Mouse (Mus musculus) adrenal gland, adult 8-10 months (tissue): ENCODE measurements around the gene Ccdc189. TPM values are rescaled to one million over a fixed set of nuclear protein-coding genes. Genes with fewer than 3 reads are reported as not detected.

Experiments used
- DNase-seq: peaks from one replicate; pipeline ENCODE4 v3.0.0; 2022
- total RNA-seq, 4 experiments: library from RNA; stranded (reverse); gene quantifications; 2 replicates each; pipeline ENCODE4 v1.2.4; 2022

Ccdc189 gene
- total RNA-seq, 4 experiments from 2014 or later: 8.8 to 13.0 (median 10.5) TPM

DNA sequence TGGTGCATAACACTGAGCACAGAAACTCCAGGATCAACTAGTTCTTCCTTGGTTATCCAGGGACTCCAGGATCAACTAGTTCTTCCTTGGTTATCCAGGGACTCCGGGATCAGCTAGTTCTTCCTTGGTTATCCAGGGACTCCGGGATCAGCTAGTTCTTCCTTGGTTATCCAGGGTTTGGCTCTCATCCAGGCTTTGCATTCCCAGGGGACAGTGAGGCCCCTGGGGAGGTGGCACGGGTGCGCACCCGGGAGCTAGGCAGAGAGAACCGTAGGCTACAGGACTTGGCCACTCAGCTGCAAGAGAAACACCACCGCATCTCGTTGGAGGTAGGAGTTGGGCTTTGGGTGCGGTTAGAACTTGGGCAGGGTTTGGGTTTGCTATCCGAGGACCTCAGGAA is 2.7 kb upstream of the Ccdc189 start:
- no peak for DNase-seq

DNA sequence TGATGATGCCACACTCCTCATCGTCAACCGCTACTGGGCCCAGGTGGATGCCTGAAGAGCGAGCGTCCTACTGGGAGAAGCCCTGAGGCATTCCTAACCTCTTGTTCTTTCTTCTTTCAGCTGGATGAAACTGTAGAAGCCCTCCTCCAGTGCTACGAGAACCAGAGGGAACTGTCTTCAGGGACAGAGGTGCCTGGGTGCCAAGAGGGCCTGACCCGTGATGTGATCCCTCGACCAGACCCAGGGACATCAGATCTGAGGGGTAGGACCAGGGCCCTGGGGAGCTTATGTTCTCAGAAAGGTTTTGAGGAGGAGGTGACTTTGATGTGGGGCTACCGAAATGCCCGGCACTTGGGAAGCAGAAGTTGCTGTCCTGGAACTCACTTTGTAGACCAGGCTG is 1.2 kb upstream of the Ccdc189 start:
- DNase-seq: no peak

DNA sequence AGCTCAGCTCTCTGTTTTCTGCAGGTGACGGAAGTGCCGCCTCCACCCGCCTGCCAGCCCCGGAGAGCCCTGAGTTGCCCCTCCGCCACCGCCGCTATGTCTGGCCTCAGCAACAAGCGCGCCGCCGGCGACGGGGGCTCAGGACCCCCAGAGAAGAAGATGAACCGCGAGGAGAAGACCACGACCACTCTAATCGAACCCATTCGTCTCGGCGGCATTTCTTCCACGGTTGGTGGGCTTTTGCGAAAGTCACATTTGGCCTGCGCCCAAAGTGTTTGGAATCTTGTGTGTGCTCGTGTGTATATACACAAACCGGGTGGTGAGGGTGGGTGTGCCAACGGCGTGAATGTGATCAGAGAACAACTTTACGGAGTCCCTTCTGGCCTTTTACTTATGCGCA is 506 bp upstream of the Ccdc189 start:
- no peak for DNase-seq

DNA sequence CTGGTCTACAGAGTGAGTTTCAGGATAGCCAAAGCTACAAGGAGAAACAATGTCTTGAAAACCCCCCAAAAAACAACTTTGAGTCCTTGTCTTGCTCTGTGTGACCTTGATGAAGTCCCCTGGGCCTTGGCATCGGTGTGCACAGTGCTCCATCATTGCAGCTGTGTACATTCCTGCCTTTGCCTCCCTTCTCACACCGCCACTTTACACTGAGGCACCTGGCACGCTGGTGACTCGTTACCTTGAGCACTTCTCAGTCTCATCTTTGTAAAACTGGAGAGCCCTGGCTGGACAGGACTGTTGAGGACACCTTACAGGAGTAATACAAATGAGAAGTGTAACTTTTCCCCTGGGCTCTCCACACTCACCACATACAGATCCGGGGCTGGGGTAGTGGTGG is 1.2 kb downstream of the Ccdc189 start:
- no peak for DNase-seq

DNA sequence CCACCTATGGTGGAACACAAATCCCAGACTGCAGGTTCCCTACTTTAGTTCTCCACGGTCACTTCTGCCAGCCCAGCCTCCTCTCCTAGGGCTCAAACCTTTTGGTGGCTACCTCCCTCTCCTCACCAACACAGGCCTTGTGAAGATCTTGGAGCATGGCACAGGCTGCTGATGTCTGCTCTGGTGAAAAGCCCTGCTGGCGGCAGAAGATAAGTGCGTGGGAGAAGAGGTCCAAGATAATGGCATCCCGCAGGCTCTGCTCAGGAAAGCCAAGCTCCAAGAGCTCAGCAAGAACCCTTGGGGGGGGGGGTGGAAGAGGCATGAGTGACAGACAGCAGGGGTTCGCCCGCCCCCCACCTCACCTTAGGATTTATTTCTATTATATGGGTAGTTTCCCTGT is 2.2 kb downstream of the Ccdc189 start:
- DNase-seq: no peak

DNA sequence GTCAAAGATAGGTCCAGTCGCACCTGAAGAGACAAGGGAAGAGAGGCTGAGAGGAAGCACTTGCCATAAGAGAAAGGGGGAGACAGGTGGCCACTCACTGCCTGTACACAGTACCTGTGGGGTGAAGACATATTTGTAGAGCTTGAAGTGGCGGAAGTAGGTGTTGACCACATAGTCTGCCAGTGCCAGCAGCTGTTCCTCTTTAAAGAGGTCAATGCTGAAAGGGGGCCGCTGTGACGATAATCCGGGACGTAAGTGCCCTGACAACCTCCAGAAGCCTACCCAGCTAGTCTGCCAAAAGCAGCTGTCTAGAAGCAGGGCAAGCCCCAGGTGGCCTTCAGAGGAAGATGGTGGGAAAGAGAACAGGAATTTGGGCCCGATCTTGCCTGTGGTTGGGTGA is 3.4 kb downstream of the Ccdc189 start:
- DNase-seq: no peak

DNA sequence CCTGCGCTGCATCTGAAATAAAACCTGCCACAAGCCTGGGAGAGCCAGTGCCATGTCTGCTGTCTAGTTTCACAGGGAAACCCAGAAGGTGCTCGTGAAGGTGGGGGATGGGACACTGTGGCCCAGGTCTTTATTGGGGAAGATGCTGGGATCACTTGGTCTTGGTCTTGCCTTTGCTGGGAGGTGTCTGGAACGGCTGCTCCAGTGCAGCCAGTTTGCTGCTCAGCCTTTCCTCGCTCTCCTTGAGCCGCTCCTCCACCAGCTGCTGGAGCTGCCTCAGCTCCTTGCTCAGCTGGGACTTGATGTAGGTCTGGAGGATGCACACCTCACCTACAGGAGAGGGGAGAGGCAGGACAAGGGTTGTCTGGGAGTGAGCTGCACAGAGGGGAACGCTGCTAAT is 5.1 kb downstream of the Ccdc189 start:
- DNase-seq: no peak

DNA sequence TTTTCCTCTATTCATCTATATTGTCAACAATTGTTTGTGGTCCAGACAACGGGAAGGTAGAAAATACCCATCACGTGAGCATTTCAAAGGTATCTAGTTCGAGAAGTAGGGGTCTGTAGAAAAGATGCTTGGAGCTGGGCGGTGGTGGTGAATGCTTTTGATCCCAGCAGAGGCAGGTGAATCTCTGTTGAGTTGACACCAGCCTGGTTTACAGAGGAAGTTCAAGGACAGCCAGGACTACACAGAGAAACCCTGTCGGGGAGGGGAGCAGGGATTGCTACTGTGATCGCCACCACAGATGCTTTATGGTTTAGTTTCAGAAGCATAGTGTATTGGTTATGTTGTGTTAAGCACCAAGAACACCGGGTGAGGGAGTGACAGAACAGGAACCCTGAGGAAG is 14.3 kb downstream of the Ccdc189 start:
- DNase-seq: no peak

DNA sequence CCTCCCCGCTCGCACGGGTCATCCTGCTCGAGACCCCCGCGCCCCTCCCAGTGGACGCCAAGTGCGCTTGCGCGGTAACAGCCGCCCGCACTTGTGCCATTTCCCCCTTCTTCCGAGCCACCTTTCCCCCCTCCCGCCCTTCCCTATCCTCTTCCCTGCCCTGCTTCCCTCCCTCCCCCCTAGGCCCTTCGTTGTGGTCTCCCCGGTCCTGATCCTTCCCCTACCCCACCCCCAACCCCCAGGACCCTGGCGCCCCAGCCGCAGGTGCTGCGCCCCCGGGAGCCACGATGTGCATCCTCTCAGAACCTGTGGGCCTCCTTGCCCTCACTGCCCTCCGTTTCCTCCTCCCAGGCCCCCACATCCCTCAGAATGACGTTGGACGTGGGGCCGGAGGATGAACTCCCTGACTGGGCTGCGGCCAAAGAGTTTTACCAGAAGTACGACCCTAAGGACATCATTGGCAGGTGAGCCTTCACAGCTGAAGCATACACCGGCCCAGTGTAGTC is 14.8 kb downstream of the Ccdc189 start:
- no peak for DNase-seq

DNA sequence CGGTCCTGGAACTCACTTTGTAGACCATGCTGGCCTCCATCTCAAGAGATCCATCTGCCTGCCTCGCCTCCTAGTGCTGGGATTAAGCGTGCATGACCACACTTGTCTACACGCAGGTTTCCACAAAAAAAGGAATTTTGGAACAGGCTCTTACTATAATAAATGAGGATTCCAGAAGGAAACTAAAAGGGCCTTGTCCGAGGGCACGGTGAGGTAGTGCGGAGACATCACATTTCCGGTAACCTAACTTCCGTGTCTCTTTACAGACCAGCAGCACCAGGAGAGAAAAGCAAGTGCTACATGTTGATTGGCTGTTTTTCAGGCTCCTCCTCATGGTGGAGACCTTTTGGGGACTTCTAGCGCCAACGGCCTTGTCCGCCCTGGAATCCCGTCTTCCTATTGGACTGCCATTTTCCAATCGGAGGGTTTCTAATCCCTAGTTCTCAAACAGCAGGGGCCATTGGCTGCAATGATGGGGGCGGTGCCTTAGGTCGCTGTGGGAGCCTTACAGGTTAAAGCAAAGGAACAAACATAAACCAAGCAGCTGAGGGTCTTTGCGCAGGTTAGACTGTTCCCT is 15.4 kb downstream of the Ccdc189 start, which contains the start of gene Phkg2:
Gene Phkg2, plus strand, starts transcription at position 446 of the 577 bp plus-strand sequence.
- peak; percentile 96 for DNase-seq

DNA sequence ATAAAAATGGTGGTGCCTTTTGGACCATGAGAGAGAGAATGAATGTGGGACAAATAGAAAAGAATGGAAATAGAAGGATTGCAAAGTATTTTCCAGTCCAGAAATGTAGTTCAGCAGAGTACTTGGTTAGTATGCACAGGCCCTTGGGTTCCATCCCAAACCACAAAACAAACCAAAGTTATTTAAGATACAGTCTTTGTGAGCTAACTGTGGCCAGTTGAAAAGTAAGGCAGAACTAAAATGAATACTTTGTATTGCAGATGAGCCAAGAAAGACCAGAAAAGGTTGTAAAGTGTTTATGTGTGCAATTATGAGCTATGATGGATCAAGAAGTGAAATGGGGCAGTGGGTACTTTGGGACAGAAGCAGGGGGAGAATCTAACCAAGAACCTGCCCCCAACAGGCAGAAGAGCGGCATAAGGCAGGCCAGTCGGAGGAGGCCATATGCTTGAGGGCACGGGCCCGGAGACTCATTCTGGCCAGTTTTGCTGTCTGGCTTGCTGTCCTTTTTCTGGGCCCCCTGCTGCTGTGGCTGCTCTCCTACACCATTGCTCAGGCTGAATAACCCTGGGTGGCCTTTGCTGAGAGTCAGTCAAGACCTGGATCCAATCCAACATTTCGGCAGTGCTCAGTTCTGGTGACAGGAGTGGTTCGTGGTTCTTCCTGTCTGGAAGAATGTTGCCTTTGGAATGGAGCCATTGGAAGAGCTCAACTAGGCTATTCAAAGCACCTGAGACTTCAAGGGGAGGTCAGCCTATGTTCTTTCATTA is 23.8 kb downstream of the Ccdc189 start:
- DNase-seq: no peak

DNA sequence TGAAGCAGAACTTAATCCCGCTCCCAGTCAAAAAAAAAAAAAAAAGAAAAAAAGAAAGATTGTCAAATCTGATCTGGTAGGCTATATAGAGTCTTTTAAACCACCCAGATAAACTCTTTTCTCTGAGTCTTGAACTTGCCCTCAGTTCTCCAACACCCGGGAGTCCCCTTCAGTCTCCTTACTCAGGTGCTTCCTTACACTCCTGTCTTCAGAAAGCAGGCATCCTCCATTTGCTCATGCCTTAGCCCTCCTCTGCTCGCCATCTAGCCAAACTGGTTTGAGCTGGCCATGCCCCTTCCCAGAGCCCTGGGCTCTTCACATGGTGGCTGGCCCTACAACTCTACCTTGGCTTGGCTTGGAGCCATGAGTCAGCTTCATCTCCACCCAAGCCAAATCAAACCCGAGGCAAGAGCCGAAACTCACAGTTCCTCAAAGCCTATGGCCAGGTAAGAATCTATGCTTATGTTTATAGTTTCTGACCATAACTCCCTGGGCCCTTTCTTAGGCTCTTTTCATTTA is 27.0 kb downstream of the Ccdc189 start, which contains the start of gene Tmem265:
Gene Tmem265, plus strand, starts transcription at position 51 of the 519 bp plus-strand sequence.
- DNase-seq: no peak

DNA sequence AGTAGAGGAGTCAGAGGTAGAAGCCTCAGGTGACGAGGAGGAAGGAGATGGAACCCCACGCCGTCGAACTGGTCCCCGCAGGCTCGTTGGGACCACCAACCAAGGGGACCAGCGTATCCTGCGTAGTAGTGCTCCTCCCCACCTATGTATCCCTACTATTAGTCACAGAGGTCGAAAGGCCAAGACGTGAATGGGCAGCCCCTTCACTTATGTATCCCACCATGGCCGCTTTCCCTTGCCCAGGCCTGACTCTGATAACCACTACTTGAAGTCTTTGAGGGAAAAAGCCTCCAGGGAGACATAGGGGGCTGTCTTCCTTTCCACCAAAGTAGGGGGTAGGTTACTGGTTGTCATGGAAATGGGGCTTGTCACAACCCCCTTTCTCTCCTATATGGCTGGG is 27.8 kb downstream of the Ccdc189 start:
- no peak for DNase-seq

DNA sequence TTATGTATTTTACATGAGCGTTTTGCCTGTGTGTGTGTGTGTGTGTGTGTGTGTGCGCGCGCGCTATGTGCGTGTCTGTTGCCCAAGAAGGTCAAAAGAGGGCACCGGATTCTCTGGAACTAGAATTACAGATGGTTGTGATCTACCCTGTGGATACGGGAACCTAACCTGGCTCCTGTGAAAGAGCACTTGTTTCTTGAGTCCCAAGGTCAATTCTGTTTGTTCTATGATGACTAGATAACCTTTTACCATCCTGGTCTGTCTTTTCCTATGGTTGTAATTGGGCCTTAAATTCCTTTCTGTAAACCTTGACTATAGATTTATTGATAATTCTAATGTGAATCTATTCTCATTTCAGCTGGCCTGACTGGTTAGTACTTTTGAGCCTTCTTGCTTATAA is 36.8 kb downstream of the Ccdc189 start:
- no peak for DNase-seq

DNA sequence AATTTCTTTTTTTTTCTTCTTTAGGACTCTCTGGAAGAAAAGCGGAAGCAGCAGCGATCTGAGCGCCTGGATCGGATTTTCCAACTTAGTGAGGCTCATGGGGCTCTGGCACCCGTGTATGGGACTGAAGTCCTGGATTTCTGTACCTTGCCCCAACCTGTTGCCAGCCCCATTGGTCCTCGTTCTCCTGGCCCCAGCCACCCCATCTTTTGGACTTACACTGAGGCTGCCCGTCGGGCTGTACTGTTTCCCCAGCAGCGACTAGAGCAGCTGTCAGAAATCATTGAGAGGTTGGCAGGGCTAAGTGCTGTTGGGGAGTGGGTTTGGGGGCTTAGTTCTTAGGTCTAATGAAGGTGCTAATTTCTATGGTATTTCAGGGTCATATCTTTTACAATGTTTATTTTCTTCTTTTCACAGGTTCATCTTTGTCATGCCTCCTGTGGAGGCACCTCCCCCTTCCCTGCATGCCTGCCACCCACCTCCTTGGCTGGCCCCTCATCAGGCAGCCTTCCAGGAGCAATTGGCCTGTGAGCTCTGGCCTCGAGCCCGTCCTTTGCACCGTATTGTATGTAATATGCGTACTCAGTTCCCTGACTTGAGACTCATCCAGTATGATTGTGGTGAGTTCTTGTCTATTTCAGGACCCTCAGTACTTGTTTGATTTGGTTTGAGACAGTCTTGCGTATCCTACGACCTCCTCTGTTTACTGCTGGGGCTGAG is 39.1 kb downstream of the Ccdc189 start:
- DNase-seq: no peak

DNA sequence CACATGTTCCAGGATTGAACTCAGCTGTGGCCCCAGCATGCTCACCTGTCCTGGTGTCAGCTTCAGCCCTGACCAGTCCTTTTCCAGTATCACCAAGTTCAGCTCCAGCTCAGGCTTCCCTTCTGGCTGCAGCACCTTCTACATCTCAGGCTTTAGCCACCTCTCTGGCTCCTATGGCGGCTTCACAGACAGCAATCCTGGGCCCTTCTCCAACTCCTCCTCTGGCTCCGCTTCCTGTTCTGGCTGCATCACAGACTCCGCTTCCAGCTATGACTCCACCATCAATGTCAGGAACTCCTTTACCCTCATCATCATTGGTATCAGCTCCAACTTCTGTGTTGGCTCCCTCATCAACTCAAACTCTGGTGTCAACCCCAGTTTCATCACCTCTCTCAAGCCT is 46.7 kb downstream of the Ccdc189 start:
- DNase-seq: no peak

Other genes with a start within 250 kb of the Ccdc189 start
- 10 to 100 TPM; 25.9 to 29.4 (median 28.0) TPM for gene Zfp768, start 243.0 kb downstream of the Ccdc189 start, total RNA-seq
- gene Zfp747, start 212.5 kb downstream of the Ccdc189 start, total RNA-seq: 10 to 100 TPM; 11.1 to 14.4 (median 12.5) TPM
- 1 to 10 TPM; 4.5 to 6.6 (median 5.9) TPM for gene 9130019O22Rik, start 201.4 kb downstream of the Ccdc189 start, total RNA-seq
- gene E430018J23Rik, start 195.0 kb downstream of the Ccdc189 start, total RNA-seq: 10 to 100 TPM; 10.3 to 12.7 (median 11.4) TPM
- 10 to 100 TPM in 1 of 4 experiments, 1 to 10 TPM in 3; 6.8 to 10.0 (median 8.3) TPM for gene Zfp764, start 181.8 kb downstream of the Ccdc189 start, total RNA-seq
- gene Zfp688, start 166.5 kb downstream of the Ccdc189 start, total RNA-seq: 10 to 100 TPM; 15.5 to 22.0 (median 19.5) TPM
- 1 to 10 TPM; 3.8 to 6.7 (median 4.5) TPM for gene Zfp689, start 139.4 kb downstream of the Ccdc189 start, total RNA-seq
- gene Prr14, start 129.0 kb downstream of the Ccdc189 start, total RNA-seq: 10 to 100 TPM; 49.1 to 65.5 (median 58.2) TPM
- gene Fbrs, start 109.4 kb downstream of the Ccdc189 start, total RNA-seq: 10 to 100 TPM; 64.6 to 98.2 (median 75.6) TPM
- 100 to 1,000 TPM; 103 to 156 (median 120) TPM for gene Srcap, start 76.6 kb downstream of the Ccdc189 start, total RNA-seq
- gene Gm42715, start 69.0 kb downstream of the Ccdc189 start, total RNA-seq: 10 to 100 TPM; 21.9 to 28.0 (median 26.2) TPM
- not detected for gene Tmem265, start 27.2 kb downstream of the Ccdc189 start, total RNA-seq
- 10 to 100 TPM; 50.0 to 65.5 (median 55.9) TPM for gene Phkg2, start 15.3 kb downstream of the Ccdc189 start, total RNA-seq
- gene Rnf40, start 172 bp upstream of the Ccdc189 start, total RNA-seq: 10 to 100 TPM; 50.1 to 81.9 (median 70.9) TPM
- 10 to 100 TPM; 16.5 to 28.8 (median 23.3) TPM for gene Zfp629, start 27.2 kb upstream of the Ccdc189 start, total RNA-seq
- 100 to 1,000 TPM in 2 of 4 experiments, 10 to 100 TPM in 2; 75.9 to 120 (median 98.1) TPM for gene Bcl7c, start 120.3 kb upstream of the Ccdc189 start, total RNA-seq
- 1 to 10 TPM; 2.2 to 4.5 (median 2.7) TPM for gene Ctf1, start 124.1 kb upstream of the Ccdc189 start, total RNA-seq
- not detected for gene Ctf2, start 143.6 kb upstream of the Ccdc189 start, total RNA-seq
- gene Fbxl19, start 155.9 kb upstream of the Ccdc189 start, total RNA-seq: 10 to 100 TPM; 13.5 to 18.6 (median 16.5) TPM
- gene Orai3, start 181.2 kb upstream of the Ccdc189 start, total RNA-seq: 10 to 100 TPM; 30.1 to 37.2 (median 35.0) TPM
- gene Setd1a, start 188.1 kb upstream of the Ccdc189 start, total RNA-seq: 10 to 100 TPM; 39.6 to 54.6 (median 45.7) TPM
- gene Gm49388, start 197.0 kb upstream of the Ccdc189 start, total RNA-seq: 1 to 10 TPM; 4.2 to 8.9 (median 5.8) TPM
- gene Hsd3b7, start 212.0 kb upstream of the Ccdc189 start, total RNA-seq: 10 to 100 TPM; 33.8 to 44.9 (median 41.5) TPM
- gene Stx4a, start 235.7 kb upstream of the Ccdc189 start, total RNA-seq: 100 to 1,000 TPM in 3 of 4 experiments, 10 to 100 TPM in 1; 84.9 to 143 (median 113) TPM
- 1 to 10 TPM; 2.9 to 8.5 (median 6.3) TPM for gene Stx1b, start 236.0 kb upstream of the Ccdc189 start, total RNA-seq